Mouse (Mus musculus): Measurements from ENCODE around the gene Rcn3.

DNA sequence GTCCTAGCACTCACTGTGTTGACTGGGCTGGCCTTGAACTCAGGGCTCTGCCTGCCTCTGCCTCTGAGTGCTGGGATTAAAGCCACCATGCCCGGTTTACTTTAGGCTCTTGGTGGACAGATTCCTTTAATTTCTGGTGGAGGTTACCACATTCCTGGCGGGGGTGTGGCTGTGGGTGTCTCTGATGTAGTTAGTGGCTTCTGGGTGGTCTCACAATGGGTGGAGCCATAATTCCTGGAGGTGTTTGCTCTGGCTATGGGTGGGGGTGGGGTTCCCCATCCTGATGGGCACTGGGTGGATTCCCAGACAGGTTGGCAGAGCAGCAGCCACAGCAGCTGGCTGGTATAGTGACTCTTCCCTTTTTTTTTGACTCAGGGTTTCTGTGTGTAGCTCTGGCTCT, 19.9 kb upstream of the Rcn3 start:
- TF ChIP-seq USF1 (IDR thresholded peaks at IDR 0.05; ENCODE audit: low read depth) (no peak), CTCF (IDR thresholded peaks at IDR 0.05; ENCODE audit: control insufficient read depth, insufficient read depth, insufficient read length) (no peak), MAX (IDR thresholded peaks at IDR 0.05) (no peak)
